Mouse (Mus musculus) intestine, embryonic 14.5 days (tissue): ENCODE data around the gene Dact2. TPM values are rescaled to one million over a fixed set of nuclear protein-coding genes. Genes with fewer than 3 reads are reported as not detected.

Experiments used
- ATAC-seq: fragments of 200-750 bp; cut with Nextera tagmentation; replicated peaks from 2 replicates; pipeline ENCODE4 v1.8.0; 2017; ENCODE audit warnings: low read depth, moderate number of reproducible peaks, moderate TSS enrichment, moderate library complexity; ENCODE audit not compliant: low FRiP score, low TSS enrichment
- DNase-seq: peaks from one replicate; pipeline ENCODE4 v3.0.0-alpha.2; 2018; ENCODE audit warnings: low spot score
- H3K27ac ChIP-seq: fragments of 300-500 bp; sonication (generic); 2 replicates; pipeline ENCODE4 v1.5.1; 2014; ENCODE audit warnings: low read depth, mild to moderate bottlenecking, control low read depth
- H3K27me3 ChIP-seq: fragments of 300-500 bp; sonication (generic); replicated peaks from 2 replicates; pipeline ENCODE4 v1.6.1; 2014; ENCODE audit warnings: low read length, control low read depth; ENCODE audit not compliant: control insufficient read depth, insufficient read depth
- H3K36me3 ChIP-seq: fragments of 300-500 bp; sonication (generic); 2 replicates; pipeline ENCODE4 v1.6.1; 2014; ENCODE audit warnings: low read length, control low read depth; ENCODE audit not compliant: control insufficient read depth, insufficient read depth
- H3K4me1 ChIP-seq: fragments of 300-500 bp; sonication (generic); replicated peaks from 2 replicates; pipeline ENCODE4 v1.6.1; 2014; ENCODE audit warnings: low read length, control low read depth, mixed read lengths; ENCODE audit not compliant: control insufficient read depth, insufficient read depth
- H3K4me2 ChIP-seq: fragments of 300-500 bp; sonication (generic); 2 replicates; pipeline ENCODE4 v1.6.1; 2014; ENCODE audit warnings: low read length
- H3K4me3 ChIP-seq: fragments of 300-500 bp; sonication (generic); 2 replicates; pipeline ENCODE4 v1.5.1; 2014; ENCODE audit warnings: low read depth, low read length, control low read depth, mixed read lengths
- H3K9ac ChIP-seq: fragments of 300-500 bp; sonication (generic); 2 replicates; pipeline ENCODE4 v1.6.1; 2014; ENCODE audit warnings: mild to moderate bottlenecking, low read length
- H3K9me3 ChIP-seq: fragments of 300-500 bp; sonication (generic); 2 replicates; pipeline ENCODE4 v1.6.1; 2016; ENCODE audit warnings: low read length, control low read depth; ENCODE audit not compliant: control insufficient read depth
- WGBS: fragments of 180-500 bp; shearing (Covaris S2); extraction: QIAGEN DNeasy Blood & Tissue Kit; methylation state at CpG from one replicate; pipeline ENCODE4 v1.1.7; 2014; 5-methylcytosine and 5-hydroxymethylcytosine counted together
- polyA plus RNA-seq: library from polyadenylated mRNA; unstranded; fragments of >200 nt; fragmentation: Nextera tagmentation; extraction: Ambion mirVana; gene quantifications from 2 replicates; pipeline ENCODE4 v1.2.1, GENCODE M21; 2014

Gene Dact2
- polyA plus RNA-seq: 10.4 and 10.8 TPM in 2 replicates

DNA sequence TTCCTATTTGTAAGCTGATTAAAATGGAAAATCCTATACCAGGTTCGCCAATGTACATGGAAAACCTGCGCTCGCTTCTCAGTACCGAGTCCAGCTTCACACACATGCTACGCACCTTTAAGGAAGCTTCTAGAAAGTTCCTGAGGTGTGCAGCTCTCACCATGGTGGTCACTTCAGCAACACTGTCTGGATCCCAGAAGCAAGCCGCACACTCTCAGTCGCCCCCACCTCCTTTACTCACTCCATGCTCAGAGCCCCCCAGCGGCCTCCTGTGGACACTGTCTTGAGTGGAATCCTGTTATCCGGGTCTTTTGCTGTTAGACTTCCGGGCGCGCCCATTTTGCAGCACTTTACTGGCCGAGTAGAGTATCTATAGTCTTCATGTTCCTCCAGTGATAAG, at the start of gene Dact2:
Gene Dact2, minus strand, starts transcription at position 244 of the 400 bp plus-strand sequence.
- Histone ChIP-seq H3K4me1 (peaks cover 32% of the 10 kb centered on the region), H3K36me3 (no peaks in the 10 kb centered on the region), H3K27me3 (peaks cover 22% of the 10 kb centered on the region; the same call in 1 of the 2 replicates), H3K27ac (peak within 1 kb of the TSS; percentile 81), H3K9me3 (no peaks in the 10 kb centered on the region), H3K9ac (peak within 1 kb of the TSS; percentile 72), H3K4me2 (peak within 1 kb of the TSS; percentile 63), H3K4me3 (peak within 1 kb of the TSS; percentile 65)
- WGBS: 32% methylated on average over 13 of the region's 13 CpGs
- ATAC-seq (peak; percentile 25), DNase-seq (no peak)

DNA sequence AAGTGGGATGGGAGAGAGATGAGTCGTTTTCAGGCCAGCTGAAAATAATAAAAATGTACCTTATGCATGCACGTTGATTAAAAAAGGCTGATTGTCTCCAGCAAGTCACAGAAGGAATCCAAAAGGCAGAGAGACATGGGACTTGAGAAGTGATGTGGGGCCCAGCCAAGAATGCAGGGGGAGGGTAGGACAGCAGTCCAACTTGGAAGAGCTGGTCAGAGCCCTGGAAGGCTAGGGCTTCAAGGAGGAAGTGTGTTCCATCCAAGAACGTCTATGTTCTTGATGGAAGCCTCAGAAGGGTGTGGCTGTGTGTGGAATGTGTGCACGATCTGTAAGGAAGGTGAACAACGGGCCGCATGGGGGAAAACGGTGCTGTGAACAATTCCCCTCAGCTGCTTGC, 48.4 kb upstream of the Dact2 start:
- Histone ChIP-seq H3K9ac (no peak overlapping the region), H3K36me3 (no peaks in the 10 kb centered on the region), H3K27me3 (no peaks in the 10 kb centered on the region), H3K4me3 (no peak overlapping the region), H3K9me3 (no peaks in the 10 kb centered on the region), H3K4me1 (peaks cover 10% of the 10 kb centered on the region), H3K27ac (no peak overlapping the region), H3K4me2 (no peak overlapping the region)
- DNase-seq (no peak), ATAC-seq (no peak)
- 60% methylated on average over 7 of the region's 7 CpGs for WGBS

DNA sequence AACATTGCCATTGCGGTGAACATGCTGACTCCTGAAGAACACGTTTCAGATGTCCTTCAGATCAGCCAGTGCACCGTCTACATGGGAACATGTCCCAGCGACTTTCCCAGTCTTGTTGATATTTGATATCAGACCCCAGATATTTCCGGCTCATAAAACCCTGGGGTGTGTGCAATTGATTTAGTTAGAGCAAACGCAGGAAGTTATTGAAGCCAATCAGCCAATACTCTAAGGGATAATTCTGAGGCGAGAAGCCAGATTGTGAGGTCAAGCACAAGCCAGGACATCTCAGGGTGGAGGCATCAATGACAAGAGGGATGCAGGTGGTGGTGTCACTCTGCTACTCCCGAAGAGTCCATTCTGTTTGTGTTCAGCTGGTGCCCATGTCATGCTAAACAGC, 46.3 kb upstream of the Dact2 start:
- no peaks in the 10 kb centered on the region for H3K36me3 ChIP-seq
- no peak overlapping the region for H3K4me3 ChIP-seq
- no peak overlapping the region for H3K4me2 ChIP-seq
- DNase-seq (no peak), ATAC-seq (no peak)
- H3K9me3 ChIP-seq: no peaks in the 10 kb centered on the region
- H3K9ac ChIP-seq: no peak overlapping the region
- no peak overlapping the region for H3K27ac ChIP-seq
- peaks cover 13% of the 10 kb centered on the region for H3K4me1 ChIP-seq
- no peaks in the 10 kb centered on the region for H3K27me3 ChIP-seq
- WGBS: 78% methylated on average over 8 of the region's 8 CpGs

DNA sequence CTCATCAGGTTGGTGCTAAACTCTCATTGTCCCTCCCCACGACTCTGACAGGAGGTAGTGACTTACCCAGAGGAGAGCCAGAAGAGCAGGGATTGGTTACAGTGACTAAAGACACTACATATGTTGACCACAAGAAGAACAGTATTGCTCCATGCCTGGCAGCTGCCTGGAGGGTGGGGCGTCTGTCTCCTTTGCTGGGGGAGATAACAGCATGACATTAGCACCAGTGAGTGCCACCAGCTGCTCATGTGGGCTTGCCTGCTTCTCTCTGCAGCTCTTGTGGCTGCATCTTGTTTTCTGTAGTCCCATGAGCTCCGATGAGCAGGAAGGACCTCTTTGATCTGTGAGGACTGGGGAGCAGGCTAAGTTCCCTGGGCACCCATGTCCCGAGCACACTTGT, 45.5 kb upstream of the Dact2 start:
- Histone ChIP-seq H3K36me3 (no peaks in the 10 kb centered on the region), H3K4me1 (peaks cover 17% of the 10 kb centered on the region), H3K27me3 (no peaks in the 10 kb centered on the region), H3K9me3 (no peaks in the 10 kb centered on the region), H3K27ac (no peak overlapping the region), H3K4me2 (no peak overlapping the region), H3K4me3 (no peak overlapping the region), H3K9ac (no peak overlapping the region)
- WGBS: 47% methylated on average over 4 of the region's 4 CpGs
- DNase-seq (no peak), ATAC-seq (no peak)

DNA sequence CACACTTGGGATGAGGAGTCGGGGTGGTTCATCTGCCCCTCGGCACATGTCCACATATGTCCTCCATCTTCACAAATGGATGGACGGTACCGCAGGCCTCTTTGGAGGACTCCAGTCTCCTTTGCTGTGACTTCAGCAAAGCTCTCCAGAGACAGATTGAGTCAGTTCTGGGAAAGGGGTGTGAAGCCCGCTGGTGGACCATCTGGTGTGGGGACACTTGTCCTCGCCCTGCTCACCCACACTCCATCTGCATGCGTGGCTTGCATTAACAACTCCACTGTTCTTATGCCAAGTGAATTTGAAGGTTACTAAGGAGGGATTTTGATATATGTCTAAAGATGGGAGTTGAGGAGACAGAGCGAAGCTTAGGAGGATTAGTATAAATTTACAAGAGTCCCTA, 43.8 kb upstream of the Dact2 start:
- no peak for DNase-seq
- peaks cover 14% of the 10 kb centered on the region for H3K4me1 ChIP-seq
- no peak overlapping the region for H3K4me2 ChIP-seq
- 90% methylated on average over 8 of the region's 8 CpGs for WGBS
- H3K9ac ChIP-seq: no peak overlapping the region
- H3K36me3 ChIP-seq: no peaks in the 10 kb centered on the region
- H3K4me3 ChIP-seq: no peak overlapping the region
- no peak overlapping the region for H3K27ac ChIP-seq
- no peak for ATAC-seq
- no peaks in the 10 kb centered on the region for H3K27me3 ChIP-seq
- no peaks in the 10 kb centered on the region for H3K9me3 ChIP-seq

DNA sequence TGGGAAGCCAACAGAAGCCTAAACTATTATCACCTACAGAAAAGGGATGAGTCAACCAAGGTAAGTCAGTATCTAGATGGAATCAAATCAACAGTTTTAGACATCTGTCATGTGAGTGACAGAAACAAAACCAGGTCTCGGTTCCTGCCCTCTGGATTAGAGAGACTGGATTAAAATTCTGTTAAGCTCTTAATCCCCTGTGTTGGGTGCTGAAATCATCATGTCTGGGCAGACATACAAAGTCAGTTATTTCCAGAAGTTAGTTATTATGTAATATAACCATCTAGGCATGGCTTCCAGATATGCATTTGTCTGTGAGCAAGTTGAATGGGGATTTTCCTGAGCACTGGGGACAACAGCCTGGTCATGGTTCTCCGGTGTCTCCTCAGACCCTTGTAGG, 42.2 kb upstream of the Dact2 start:
- no peak overlapping the region for H3K4me2 ChIP-seq
- H3K27ac ChIP-seq: no peak overlapping the region

DNA sequence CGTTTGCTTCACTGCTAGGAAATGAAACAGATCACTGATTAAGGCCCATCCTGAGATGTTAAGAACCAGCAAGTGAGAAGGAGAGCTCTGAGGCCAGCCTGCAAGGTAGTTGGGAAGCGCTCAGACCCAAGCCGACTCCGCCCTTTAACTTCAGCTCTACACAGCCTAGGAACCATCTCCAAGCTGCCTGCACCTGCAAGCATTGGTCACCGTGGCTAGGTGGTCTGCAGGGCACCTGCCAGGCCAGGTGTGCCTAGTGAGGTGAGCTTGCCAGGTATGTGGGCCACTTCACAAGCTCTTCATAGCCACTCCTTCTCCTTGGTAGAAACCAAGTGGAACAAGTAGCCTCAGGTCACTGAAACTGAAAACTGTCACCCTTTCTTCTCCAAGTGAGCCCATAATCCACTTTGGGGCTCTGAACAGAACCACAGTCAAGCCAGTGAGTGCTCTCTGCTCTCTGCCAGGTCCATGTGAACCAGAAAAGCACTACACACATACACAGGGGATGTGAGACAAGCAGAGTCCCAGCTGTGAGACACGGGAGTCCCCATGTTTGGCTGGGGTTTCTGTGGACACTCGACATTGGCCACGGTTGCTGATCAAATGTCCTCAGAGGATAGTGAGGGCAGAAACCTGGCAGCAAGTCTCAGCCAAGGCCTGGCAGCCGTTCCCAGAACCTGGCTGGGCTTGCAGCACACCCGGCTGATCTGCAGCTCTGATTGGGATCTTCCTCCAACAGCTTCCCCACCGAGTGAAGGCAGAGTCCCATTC, 40.3 kb upstream of the Dact2 start:
- no peaks in the 10 kb centered on the region for H3K9me3 ChIP-seq
- H3K27me3 ChIP-seq: no peaks in the 10 kb centered on the region
- H3K36me3 ChIP-seq: no peaks in the 10 kb centered on the region
- ATAC-seq (no peak), DNase-seq (no peak)
- no peak overlapping the region for H3K9ac ChIP-seq
- H3K4me2 ChIP-seq: no peak overlapping the region
- no peak overlapping the region for H3K4me3 ChIP-seq
- peaks cover 14% of the 10 kb centered on the region for H3K4me1 ChIP-seq
- H3K27ac ChIP-seq: peak overlapping the region; percentile 57
- 54% methylated on average over 11 of the region's 11 CpGs for WGBS

More for the DNA sequence above, 42.2 kb upstream of the Dact2 start:
- Histone ChIP-seq H3K4me1 (peaks cover 14% of the 10 kb centered on the region), H3K9ac (no peak overlapping the region), H3K27me3 (no peaks in the 10 kb centered on the region), H3K36me3 (no peaks in the 10 kb centered on the region), H3K4me3 (no peak overlapping the region), H3K9me3 (no peaks in the 10 kb centered on the region)
- WGBS: 85% methylated on average over 2 of the region's 2 CpGs
- ATAC-seq (no peak), DNase-seq (no peak)

DNA sequence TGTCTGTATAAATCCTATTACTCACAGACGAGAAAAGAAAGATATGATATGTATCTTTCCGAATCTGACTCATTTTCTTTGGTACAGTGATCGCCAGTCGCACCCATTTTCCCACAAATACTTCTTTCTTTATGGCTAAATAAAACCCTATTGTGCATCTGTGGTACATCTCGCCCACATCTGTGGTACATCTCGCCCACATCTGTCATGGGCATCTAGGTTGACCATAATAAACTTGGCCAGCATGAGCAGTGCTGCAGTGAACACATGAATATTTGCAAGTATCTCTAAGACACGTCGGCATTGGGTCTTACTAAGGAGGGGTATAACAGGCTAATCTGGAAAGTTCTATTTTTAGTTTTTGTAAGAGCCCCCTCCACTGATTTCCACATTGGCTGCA, 38.5 kb upstream of the Dact2 start:
- Histone ChIP-seq H3K27me3 (no peaks in the 10 kb centered on the region), H3K36me3 (no peaks in the 10 kb centered on the region), H3K4me3 (no peak overlapping the region), H3K9me3 (no peaks in the 10 kb centered on the region), H3K27ac (no peak overlapping the region), H3K9ac (no peak overlapping the region), H3K4me1 (peaks cover 14% of the 10 kb centered on the region; the same call in 1 of the 2 replicates), H3K4me2 (no peak overlapping the region)
- WGBS: 91% methylated on average over 8 of the region's 8 CpGs
- DNase-seq (no peak), ATAC-seq (no peak)

DNA sequence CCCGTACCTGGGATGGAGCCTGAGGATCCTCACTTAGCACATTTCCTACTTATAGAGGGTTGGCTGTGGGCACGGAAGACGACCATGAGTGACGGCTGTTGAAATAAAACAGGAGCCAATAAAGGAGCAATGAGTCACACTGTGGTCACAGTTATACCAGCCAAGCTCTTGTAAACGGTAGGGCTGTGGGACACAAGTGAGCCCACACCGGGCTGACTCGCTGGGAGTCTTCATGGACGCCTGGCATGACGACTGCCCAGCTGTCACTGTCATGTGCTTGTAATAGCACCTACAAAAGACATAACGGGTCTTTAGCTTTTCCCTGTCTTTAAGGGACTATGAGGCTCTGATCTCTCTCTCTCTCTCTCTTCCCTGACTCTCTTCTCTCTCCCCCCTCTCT, 35.9 kb upstream of the Dact2 start:
- no peak for ATAC-seq
- no peaks in the 10 kb centered on the region for H3K36me3 ChIP-seq
- no peak for DNase-seq
- H3K4me2 ChIP-seq: no peak overlapping the region
- no peak overlapping the region for H3K9ac ChIP-seq
- 75% methylated on average over 10 of the region's 10 CpGs for WGBS
- peaks cover 9% of the 10 kb centered on the region; the same call in 1 of the 2 replicates for H3K4me1 ChIP-seq
- no peak overlapping the region for H3K4me3 ChIP-seq
- no peaks in the 10 kb centered on the region for H3K9me3 ChIP-seq
- no peaks in the 10 kb centered on the region for H3K27me3 ChIP-seq
- no peak overlapping the region for H3K27ac ChIP-seq
